Mouse (Mus musculus): Measurements from ENCODE around the gene Kansl3.

Gene Kansl3

GRCm38 (mm10) chr1:36293470-36293869 lies 75.5 kb downstream of the Kansl3 start:
- DNase-seq (ENCODE audit: extremely low spot score, low read depth, low spot score) = no peak

Measured in hindlimb bud, embryonic 11.5 days (tissue).